Mouse (Mus musculus) skeletal muscle tissue, postnatal 0 days (tissue): ENCODE results near the gene Def6. TPM values are rescaled to one million over a fixed set of nuclear protein-coding genes. Genes with fewer than 3 reads are reported as not detected.

Experiments
- polyA plus RNA-seq: library from polyadenylated mRNA; unstranded; fragments of >200 nt; fragmentation: Nextera tagmentation; extraction: Ambion mirVana; gene quantifications from 2 replicates; pipeline ENCODE4 v1.2.1, GENCODE M21; 2015

Def6 gene
- polyA plus RNA-seq, result 2.8 and 4.4 TPM in 2 replicates

DNA sequence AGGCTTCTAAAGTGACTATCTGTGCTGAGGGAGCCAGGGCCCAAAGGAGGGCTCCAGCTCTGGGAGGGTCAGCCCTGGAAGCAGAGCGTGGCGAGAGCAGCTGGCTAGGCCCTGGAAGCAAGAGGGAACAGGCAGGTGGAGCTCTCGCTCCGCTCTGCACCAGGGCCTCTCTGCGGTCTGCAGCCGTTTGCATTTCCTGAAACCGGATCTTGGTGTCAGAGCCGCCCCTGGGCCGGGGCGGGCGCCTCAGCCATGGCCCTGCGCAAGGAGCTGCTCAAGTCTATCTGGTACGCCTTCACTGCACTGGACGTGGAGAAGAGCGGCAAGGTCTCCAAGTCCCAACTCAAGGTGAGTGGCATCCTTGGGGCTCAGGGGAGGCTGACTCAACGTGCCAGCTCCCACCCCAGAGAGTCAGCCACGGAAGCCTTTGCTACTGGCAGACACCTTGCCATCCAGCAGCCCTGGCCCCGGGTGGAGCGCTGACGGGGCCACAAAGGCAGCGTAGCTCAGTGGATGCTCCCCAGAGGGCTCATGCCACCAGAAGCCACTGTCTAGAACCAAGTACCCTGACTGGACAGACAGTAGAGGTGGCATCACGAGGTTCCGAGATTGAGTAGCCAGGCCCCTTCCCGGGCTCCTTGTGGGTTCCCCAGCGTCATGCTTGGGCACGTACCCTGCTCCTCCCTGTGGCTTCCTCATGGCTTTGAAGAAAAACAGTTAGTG is at the start of gene Def6:
Def6 (plus strand) TSS at position 188 of the 723 bp plus-strand sequence.

DNA sequence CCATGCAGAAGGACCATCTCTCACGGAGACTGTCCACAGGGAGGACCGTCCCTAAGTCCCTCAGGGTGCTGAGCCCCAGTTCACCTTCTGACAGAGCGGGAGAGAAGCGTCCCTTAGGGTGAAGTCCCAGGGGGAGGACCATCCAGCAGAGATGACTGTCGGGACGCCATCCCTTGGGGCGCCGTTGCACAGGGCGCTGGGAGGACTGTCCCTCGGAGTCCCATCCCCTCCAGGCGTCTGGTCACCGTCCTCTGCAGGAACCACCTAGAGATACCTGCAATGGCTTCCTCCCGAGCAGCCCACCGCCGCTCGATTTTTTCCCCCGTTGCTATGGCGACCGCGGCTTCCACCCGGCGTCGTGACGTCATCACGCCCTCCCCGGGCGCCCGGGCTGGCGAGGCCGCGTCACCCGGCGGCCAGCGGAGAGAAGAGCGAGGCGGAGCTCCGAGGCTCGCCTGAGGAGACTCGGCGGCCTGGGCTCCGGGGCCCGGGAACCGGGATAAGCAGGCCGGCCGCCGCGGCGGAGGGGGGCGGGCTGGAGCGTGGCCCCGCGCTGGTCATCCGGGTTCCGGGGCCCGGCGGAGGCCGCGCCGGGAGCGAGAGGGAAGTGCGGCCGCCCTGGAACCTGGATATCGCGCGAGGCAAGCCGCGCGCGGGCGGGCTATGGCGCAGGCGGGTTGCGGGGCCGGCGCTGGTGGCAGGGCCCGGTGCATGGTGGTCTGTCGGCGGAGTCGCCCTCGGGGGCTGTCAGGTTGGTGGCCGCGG is 30.6 kb upstream of the Def6 start, which contains the start of gene Zfp523:
Zfp523 (plus strand) TSS at position 355 of the 765 bp plus-strand sequence.

DNA sequence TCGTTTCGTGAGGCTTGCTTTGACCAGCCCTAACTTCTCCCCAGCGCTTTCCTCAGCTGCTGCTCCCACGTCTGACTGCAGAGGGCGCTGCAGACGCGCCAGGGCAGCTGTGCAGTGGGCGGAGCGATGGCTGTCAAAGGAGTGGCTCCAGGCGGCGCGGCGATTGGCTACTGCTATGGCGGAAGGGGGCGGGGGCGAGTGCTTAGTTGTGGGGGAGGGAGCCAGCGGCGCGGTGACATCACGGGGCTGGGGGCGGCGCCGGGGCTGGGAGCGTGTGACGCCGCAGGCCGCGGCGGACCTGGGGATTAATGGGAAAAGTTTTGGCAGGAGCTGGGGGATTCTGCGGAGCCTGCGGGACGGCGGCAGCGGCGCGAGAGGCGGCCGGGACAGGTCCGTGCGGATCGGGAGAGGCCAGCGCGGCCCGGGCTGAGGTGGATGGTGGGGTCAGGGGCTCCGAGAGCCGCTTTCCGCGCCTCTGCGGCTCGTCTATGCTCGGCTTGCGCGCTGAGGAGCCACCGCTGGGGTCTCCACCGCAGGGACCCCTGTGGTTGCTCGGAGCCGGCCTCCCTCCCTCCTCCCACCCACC is 25.0 kb downstream of the Def6 start, which contains the start of gene Ppard:
Ppard (plus strand) TSS at position 226 of the 586 bp plus-strand sequence.

Other genes starting within 250 kb of the Def6 start
- 0.46 and 0.73 TPM in 2 replicates for gene Tcp11, start 127.1 kb upstream of the Def6 start, polyA plus RNA-seq
- 0.65 and 0.74 TPM in 2 replicates for gene Scube3, start 65.6 kb upstream of the Def6 start, polyA plus RNA-seq
- gene Zfp523, start 30.6 kb upstream of the Def6 start, polyA plus RNA-seq, result 16.8 and 19.2 TPM in 2 replicates
- 1.9 TPM in 2 replicates for gene Ppard, start 24.9 kb downstream of the Def6 start, polyA plus RNA-seq
- 18.4 and 18.5 TPM in 2 replicates for gene Fance, start 105.7 kb downstream of the Def6 start, polyA plus RNA-seq
- 337 and 400 TPM in 2 replicates for gene Rpl10a, start 120.7 kb downstream of the Def6 start, polyA plus RNA-seq
- gene Tead3, start 143.0 kb downstream of the Def6 start, polyA plus RNA-seq, result 3.5 and 3.6 TPM in 2 replicates
- gene Tulp1, start 157.4 kb downstream of the Def6 start, polyA plus RNA-seq, result 0.56 and 0.71 TPM in 2 replicates